Mouse (Mus musculus): ENCODE measurements around the gene Serp1. TPM values are rescaled to one million over a fixed set of nuclear protein-coding genes. Genes with fewer than 3 reads are reported as not detected.

The Serp1 gene
- polyA plus RNA-seq, 1 experiment from 2014 or later, result 175 TPM

- Histone ChIP-seq H3K36me3 (ENCODE audit: control insufficient read depth, insufficient read depth, low read length) (peaks cover 3% of the 10 kb centered on the region), H3K27ac (replicated peaks) (no peak overlapping the region), H3K4me1 (replicated peaks; ENCODE audit: control insufficient read depth, insufficient read depth) (no peaks in the 10 kb centered on the region), H3K9me3 (ENCODE audit: control insufficient read depth, low read length) (no peaks in the 10 kb centered on the region), H3K4me3 (ENCODE audit: low read depth, low read length) (no peak overlapping the region), H3K27me3 (ENCODE audit: control insufficient read depth, insufficient read depth, low read length) (no peaks in the 10 kb centered on the region), H3K4me2 (replicated peaks; ENCODE audit: low read depth) (no peak overlapping the region), H3K9ac (ENCODE audit: low read length) (no peak overlapping the region)
- WGBS, result 63% methylated on average over 1 of the region's 1 CpGs
- ATAC-seq (ENCODE audit: low FRiP score, low TSS enrichment) (no peak), DNase-seq (ENCODE audit: low spot score) (no peak)
- TF ChIP-seq CTCF (IDR thresholded peaks at IDR 0.05; ENCODE audit: low read depth), result no peak
- no peak for TF ChIP-seq EP300 (optimal IDR thresholded peaks at IDR 0.05)
Measured at GRCm38 (mm10) chr3:58552001-58552811, 26.5 kb upstream of the Serp1 start.

- no peak overlapping the region for H3K9ac ChIP-seq (ENCODE audit: low read length)
- no peak overlapping the region for H3K4me2 ChIP-seq (replicated peaks; ENCODE audit: low read depth)
- 88% methylated on average over 3 of the region's 3 CpGs for WGBS
- peaks cover 5% of the 10 kb centered on the region for H3K36me3 ChIP-seq (ENCODE audit: control insufficient read depth, insufficient read depth, low read length)
- no peak overlapping the region for H3K4me3 ChIP-seq (ENCODE audit: low read depth, low read length)
- H3K27me3 ChIP-seq (ENCODE audit: control insufficient read depth, insufficient read depth, low read length), result no peaks in the 10 kb centered on the region
- DNase-seq (ENCODE audit: low spot score), result no peak
- H3K27ac ChIP-seq (replicated peaks), result no peak overlapping the region
- no peak for ATAC-seq (ENCODE audit: low FRiP score, low TSS enrichment)
- H3K9me3 ChIP-seq (ENCODE audit: control insufficient read depth, low read length), result no peaks in the 10 kb centered on the region
- TF ChIP-seq EP300 (optimal IDR thresholded peaks at IDR 0.05), result no peak
- TF ChIP-seq CTCF (IDR thresholded peaks at IDR 0.05; ENCODE audit: low read depth), result no peak
- no peaks in the 10 kb centered on the region for H3K4me1 ChIP-seq (replicated peaks; ENCODE audit: control insufficient read depth, insufficient read depth)
Measured at GRCm38 (mm10) chr3:58536573-58536972, 10.9 kb upstream of the Serp1 start.

GRCm38 (mm10) chr3:58526408-58526737, 681 bp upstream of the Serp1 start:
- Histone ChIP-seq H3K27me3 (ENCODE audit: control insufficient read depth, insufficient read depth, low read length) (no peaks in the 10 kb centered on the region), H3K9me3 (ENCODE audit: control insufficient read depth, low read length) (no peaks in the 10 kb centered on the region), H3K36me3 (ENCODE audit: control insufficient read depth, insufficient read depth, low read length) (0 out of 2 replicates have a peak, but pooled peaks cover 3% of the 10 kb centered on the region), H3K4me2 (replicated peaks; ENCODE audit: low read depth) (peak overlapping the region; percentile 75), H3K4me1 (replicated peaks; ENCODE audit: control insufficient read depth, insufficient read depth) (no peaks in the 10 kb centered on the region), H3K9ac (ENCODE audit: low read length) (peak overlapping the region; percentile 58), H3K4me3 (ENCODE audit: low read depth, low read length) (peak overlapping the region; percentile 89), H3K27ac (replicated peaks) (peak overlapping the region; percentile 98)
- 7% methylated on average over 4 of the region's 4 CpGs for WGBS
- no peak for TF ChIP-seq EP300 (optimal IDR thresholded peaks at IDR 0.05)
- peak; percentile 34 for TF ChIP-seq CTCF (IDR thresholded peaks at IDR 0.05; ENCODE audit: low read depth)
- DNase-seq (ENCODE audit: low spot score) (no peak), ATAC-seq (ENCODE audit: low FRiP score, low TSS enrichment) (no peak)

- Histone ChIP-seq H3K4me2 (replicated peaks; ENCODE audit: low read depth) (peak overlapping the region; percentile 75), H3K4me3 (ENCODE audit: low read depth, low read length) (peak overlapping the region; percentile 89), H3K4me1 (replicated peaks; ENCODE audit: control insufficient read depth, insufficient read depth) (no peaks in the 10 kb centered on the region), H3K36me3 (ENCODE audit: control insufficient read depth, insufficient read depth, low read length) (no peaks in the 10 kb centered on the region), H3K9ac (ENCODE audit: low read length) (peak overlapping the region; percentile 98), H3K27me3 (ENCODE audit: control insufficient read depth, insufficient read depth, low read length) (no peaks in the 10 kb centered on the region), H3K9me3 (ENCODE audit: control insufficient read depth, low read length) (no peaks in the 10 kb centered on the region), H3K27ac (replicated peaks) (peak overlapping the region; percentile 98)
- TF ChIP-seq EP300 (optimal IDR thresholded peaks at IDR 0.05) (no peak), CTCF (IDR thresholded peaks at IDR 0.05; ENCODE audit: low read depth) (0 out of 2 replicates have a peak, but pooled peaks have one; percentile 17)
- DNase-seq (ENCODE audit: low spot score) (no peak), ATAC-seq (ENCODE audit: low FRiP score, low TSS enrichment) (peak; percentile 18; the same call in 1 of the 2 replicates)
- under 1% methylated on average over 36 of the region's 40 CpGs for WGBS
Measured at GRCm38 (mm10) chr3:58525166-58525565, 526 bp downstream of the Serp1 start.

GRCm38 (mm10) chr3:58524246-58524645, 1.4 kb downstream of the Serp1 start:
- H3K4me1 ChIP-seq (replicated peaks; ENCODE audit: control insufficient read depth, insufficient read depth), result no peaks in the 10 kb centered on the region
- H3K36me3 ChIP-seq (ENCODE audit: control insufficient read depth, insufficient read depth, low read length), result no peaks in the 10 kb centered on the region
- H3K27me3 ChIP-seq (ENCODE audit: control insufficient read depth, insufficient read depth, low read length), result no peaks in the 10 kb centered on the region
- no peak overlapping the region for H3K9ac ChIP-seq (ENCODE audit: low read length)
- TF ChIP-seq CTCF (IDR thresholded peaks at IDR 0.05; ENCODE audit: low read depth), result no peak
- H3K27ac ChIP-seq (replicated peaks), result no peak overlapping the region
- H3K9me3 ChIP-seq (ENCODE audit: control insufficient read depth, low read length), result no peaks in the 10 kb centered on the region
- 26% methylated on average over 4 of the region's 4 CpGs for WGBS
- H3K4me3 ChIP-seq (ENCODE audit: low read depth, low read length), result peak overlapping the region; percentile 89
- H3K4me2 ChIP-seq (replicated peaks; ENCODE audit: low read depth), result peak overlapping the region; percentile 75
- ATAC-seq (ENCODE audit: low FRiP score, low TSS enrichment) (no peak), DNase-seq (ENCODE audit: low spot score) (no peak)

- DNase-seq (ENCODE audit: low spot score), result no peak
- Histone ChIP-seq H3K4me3 (ENCODE audit: low read depth, low read length) (no peak overlapping the region), H3K4me1 (replicated peaks; ENCODE audit: control insufficient read depth, insufficient read depth) (no peaks in the 10 kb centered on the region), H3K4me2 (replicated peaks; ENCODE audit: low read depth) (no peak overlapping the region), H3K27ac (replicated peaks) (no peak overlapping the region), H3K36me3 (ENCODE audit: control insufficient read depth, insufficient read depth, low read length) (no peaks in the 10 kb centered on the region), H3K9me3 (ENCODE audit: control insufficient read depth, low read length) (no peaks in the 10 kb centered on the region), H3K27me3 (ENCODE audit: control insufficient read depth, insufficient read depth, low read length) (no peaks in the 10 kb centered on the region), H3K9ac (ENCODE audit: low read length) (no peak overlapping the region)
- no peak for TF ChIP-seq EP300 (optimal IDR thresholded peaks at IDR 0.05)
- no peak for TF ChIP-seq CTCF (IDR thresholded peaks at IDR 0.05; ENCODE audit: low read depth)
- 95% methylated on average over 3 of the region's 3 CpGs for WGBS
- ATAC-seq (ENCODE audit: low FRiP score, low TSS enrichment), result no peak
Measured at GRCm38 (mm10) chr3:58523386-58523785, 2.3 kb downstream of the Serp1 start.
